Mouse (Mus musculus): ENCODE measurements around the gene Psmb5. TPM values are rescaled to one million over a fixed set of nuclear protein-coding genes. Genes with fewer than 3 reads are reported as not detected.

The Psmb5 gene
- total and polyA plus RNA-seq, 3 experiments, result 299 to 416 (median 411) TPM

DNA sequence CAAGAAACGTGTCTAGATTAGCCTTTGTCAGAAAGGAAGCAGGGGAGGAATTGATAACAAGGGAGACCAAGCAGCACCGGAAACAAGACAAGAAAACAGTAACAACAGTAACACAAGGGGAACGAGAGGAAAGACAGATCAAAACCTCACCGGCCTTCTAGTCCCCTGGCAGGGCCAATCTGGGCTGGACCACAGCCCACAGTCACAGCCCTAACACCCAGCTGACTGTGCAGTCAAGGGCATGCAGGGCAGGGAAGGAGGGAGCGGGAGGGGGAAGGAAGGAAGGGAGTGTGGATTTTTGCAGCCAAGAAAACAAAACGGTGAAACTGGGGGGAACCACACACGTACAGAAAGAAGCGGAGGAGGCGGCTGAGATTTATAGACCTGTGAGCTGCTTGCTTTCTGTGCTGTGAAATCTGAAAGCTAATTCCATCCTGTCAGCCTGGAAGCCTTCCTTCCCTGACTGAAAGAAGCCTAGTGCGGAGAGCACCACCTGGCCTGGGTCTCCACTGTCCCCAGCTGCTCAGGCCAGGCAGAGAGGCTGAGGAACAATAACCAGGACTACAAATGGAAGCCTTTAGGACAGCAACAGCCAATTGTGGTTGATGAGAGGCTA, 25.4 kb downstream of the Psmb5 start:
- Histone ChIP-seq H3K4me1 (ENCODE audit: control insufficient read depth in 1 of 2, insufficient read depth in 2 of 2) (no peaks in the 10 kb centered on the region), H3K4me2 (ENCODE audit: insufficient read depth, low read depth, poor library complexity, severe bottlenecking) (no peak overlapping the region), H3K9me3 (replicated peaks; ENCODE audit: low read length) (peaks cover 6% of the 10 kb centered on the region), H3K4me3 (replicated peaks in 1 of 3; ENCODE audit: low read depth in 2 of 3, low read length in 2 of 3, poor library complexity in 1 of 3) (no peak overlapping the region), H3K9ac (ENCODE audit: insufficient read depth, low read depth) (no peak overlapping the region), H3K27ac (ENCODE audit: insufficient read depth, low read depth) (no peak overlapping the region), H3K36me3 (replicated peaks in 1 of 2; ENCODE audit: control insufficient read depth in 1 of 2, insufficient read depth in 1 of 2, low read length in 1 of 2) (peaks cover 0 to 14% of the 10 kb centered on the region in 2 experiments), H3K79me2 (replicated peaks; ENCODE audit: control insufficient read depth, extremely low read depth, insufficient read depth, poor library complexity, severe bottlenecking) (no peaks in the 10 kb centered on the region), H3K27me3 (replicated peaks) (no peaks in the 10 kb centered on the region)
- TF ChIP-seq JUN (IDR thresholded peaks at IDR 0.05; ENCODE audit: insufficient read depth, low read depth, low read length), result no peak
- TF ChIP-seq POLR2A (IDR thresholded peaks at IDR 0.05; ENCODE audit: low read depth, low read length), result no peak
- no peak for TF ChIP-seq MXI1 (IDR thresholded peaks at IDR 0.05; ENCODE audit: low read depth, low read length)
- no peak for TF ChIP-seq TBP (conservative IDR thresholded peaks at IDR 0.05; ENCODE audit: low read depth, low read length)
- no peak for TF ChIP-seq RAD21 (IDR thresholded peaks at IDR 0.05; ENCODE audit: low read depth, low read length)
- no peak for TF ChIP-seq MAFK (IDR thresholded peaks at IDR 0.05; ENCODE audit: insufficient replicate concordance, low read length)
- TF ChIP-seq GABPA (IDR thresholded peaks at IDR 0.05; ENCODE audit: insufficient replicate concordance, low read depth, low read length), result no peak
- no peak for TF ChIP-seq ELF1 (IDR thresholded peaks at IDR 0.05; ENCODE audit: low read depth, low read length)
- no peak for TF ChIP-seq ZC3H11A (IDR thresholded peaks at IDR 0.05; ENCODE audit: low read depth, low read length)
- no peak for TF ChIP-seq NRF1 (IDR thresholded peaks at IDR 0.05; ENCODE audit: low read depth, low read length)
- TF ChIP-seq MEF2A (IDR thresholded peaks at IDR 0.05; ENCODE audit: borderline replicate concordance, low read depth, low read length), result no peak
- in situ Hi-C loops (cut with MboI; ENCODE audit: low pct_ligation_motif_present, low pct_unique_long_range_greater_than_20kb, low sequenced_read_pairs), result loop anchor here (5.0 kb wide), 1 partner anchor 45 kb away; no protein-coding TSS in a partner anchor
- dilution Hi-C loops (cut with MboI; ENCODE audit: extremely low pct_ligation_motif_present, extremely low pct_unique_long_range_greater_than_20kb, low sequenced_read_pairs), result no loop called here
- no peak for DNase-seq (ENCODE audit: extremely low read depth)

DNA sequence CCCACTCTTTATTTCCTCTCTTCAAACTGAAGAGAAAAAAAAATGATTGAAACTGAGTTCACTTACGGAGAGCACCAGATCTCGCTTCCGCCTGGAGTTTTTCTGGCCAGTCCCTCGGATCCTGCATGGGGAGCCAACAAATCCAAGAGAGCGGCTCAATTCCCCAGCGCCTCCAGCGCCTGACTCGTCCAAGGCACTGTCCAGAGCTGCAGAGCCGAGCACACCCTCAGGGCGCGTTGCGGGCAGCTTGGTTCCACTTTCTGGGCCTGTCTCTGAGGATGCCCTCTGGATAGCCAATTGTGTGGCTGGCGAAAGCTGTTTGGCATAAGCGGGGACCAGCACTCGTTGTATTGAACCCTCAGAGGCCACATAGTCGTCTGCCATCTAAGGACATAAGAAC, 26.8 kb downstream of the Psmb5 start:
- Histone ChIP-seq H3K27ac (ENCODE audit: insufficient read depth, low read depth) (no peak overlapping the region), H3K4me2 (ENCODE audit: insufficient read depth, low read depth, poor library complexity, severe bottlenecking) (no peak overlapping the region), H3K79me2 (replicated peaks; ENCODE audit: control insufficient read depth, extremely low read depth, insufficient read depth, poor library complexity, severe bottlenecking) (no peaks in the 10 kb centered on the region), H3K27me3 (replicated peaks) (no peaks in the 10 kb centered on the region), H3K9ac (ENCODE audit: insufficient read depth, low read depth) (no peak overlapping the region), H3K36me3 (replicated peaks in 1 of 2; ENCODE audit: control insufficient read depth in 1 of 2, insufficient read depth in 1 of 2, low read length in 1 of 2) (peaks cover 0 to 14% of the 10 kb centered on the region in 2 experiments), H3K4me1 (ENCODE audit: control insufficient read depth in 1 of 2, insufficient read depth in 2 of 2) (no peaks in the 10 kb centered on the region), H3K9me3 (replicated peaks; ENCODE audit: low read length) (peaks cover 6% of the 10 kb centered on the region), H3K4me3 (replicated peaks in 1 of 3; ENCODE audit: low read depth in 2 of 3, low read length in 2 of 3, poor library complexity in 1 of 3) (no peak overlapping the region)
- in situ Hi-C loops (cut with MboI; ENCODE audit: low pct_ligation_motif_present, low pct_unique_long_range_greater_than_20kb, low sequenced_read_pairs), result loop anchor here (5.0 kb wide), 1 partner anchor 46 kb away; no protein-coding TSS in a partner anchor
- no peak for DNase-seq (ENCODE audit: extremely low read depth)
- TF ChIP-seq USF1 (IDR thresholded peaks at IDR 0.05; ENCODE audit: low read depth, low read length) (no peak), ZMIZ1 (IDR thresholded peaks at IDR 0.05; ENCODE audit: low read depth, low read length) (no peak), MXI1 (IDR thresholded peaks at IDR 0.05; ENCODE audit: low read depth, low read length) (no peak), MYC (IDR thresholded peaks at IDR 0.05; ENCODE audit: low read depth, low read length) (no peak), POLR2AphosphoS2 (IDR thresholded peaks at IDR 0.05; ENCODE audit: low read depth, low read length) (no peak)
- dilution Hi-C loops (cut with MboI; ENCODE audit: extremely low pct_ligation_motif_present, extremely low pct_unique_long_range_greater_than_20kb, low sequenced_read_pairs), result no loop called here
